Mouse (Mus musculus) 416B (cell line): ENCODE measurements around the gene Dlgap3.

Experiments
- DNase-seq: peaks from one replicate; pipeline ENCODE4 v3.0.0; 2011; ENCODE audit warnings: low read depth

Gene Dlgap3

DNA sequence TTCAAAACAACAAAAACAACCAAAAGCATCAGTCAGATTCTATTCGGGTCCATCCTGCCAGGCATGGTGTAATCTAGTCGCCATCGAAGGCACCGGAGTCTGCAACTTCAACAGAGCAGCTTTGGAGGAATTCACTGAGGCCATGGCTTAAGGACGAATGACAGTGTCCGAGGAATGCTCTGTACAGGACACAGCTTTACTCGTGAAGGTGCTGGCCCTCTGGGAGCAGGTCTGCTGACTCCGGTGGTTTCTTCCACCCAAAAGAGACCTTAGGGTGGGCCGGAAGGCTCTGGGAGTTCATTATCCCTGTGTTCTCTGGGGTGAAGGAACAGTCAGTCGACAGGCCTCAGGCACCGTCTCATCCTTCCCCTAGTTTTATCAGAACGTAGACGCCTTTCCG, 92.6 kb downstream of the Dlgap3 start:
- no peak for DNase-seq

DNA sequence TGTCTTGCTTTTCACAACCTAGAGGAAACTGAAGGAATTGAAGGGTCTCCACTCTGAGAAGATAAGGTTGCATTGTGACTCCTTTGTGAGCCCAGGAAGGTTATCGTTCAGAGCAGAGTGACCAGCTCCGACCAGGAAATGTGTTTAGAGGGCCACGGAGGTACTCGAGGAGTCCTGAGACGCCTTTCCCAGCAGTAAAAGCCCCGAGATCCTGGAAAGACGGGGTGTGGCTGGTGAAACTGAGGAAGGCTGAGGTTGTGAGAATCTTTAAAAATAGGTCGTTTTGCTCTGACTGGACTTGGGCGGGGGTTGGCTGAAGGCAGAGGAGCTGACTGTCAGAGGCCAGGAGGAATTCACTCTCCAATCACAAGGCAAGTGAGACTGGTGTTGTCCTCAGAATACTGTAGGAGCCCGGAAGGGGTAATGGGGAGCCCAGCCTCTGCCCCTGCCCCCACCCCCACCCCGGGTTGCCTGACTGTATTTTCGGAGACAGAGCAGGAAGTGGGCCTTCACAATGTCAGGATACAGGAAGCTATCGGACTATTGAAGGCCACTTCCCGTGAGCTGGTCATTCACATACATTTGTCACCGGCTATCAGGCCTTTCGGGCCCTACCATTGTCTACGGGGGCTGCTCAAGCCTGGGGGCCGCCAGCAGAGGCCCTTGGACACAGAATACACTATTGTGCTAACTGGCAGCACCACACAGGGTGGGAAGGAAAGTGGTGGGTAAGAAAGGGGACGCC, 94.6 kb downstream of the Dlgap3 start:
- DNase-seq: peak; percentile 28

DNA sequence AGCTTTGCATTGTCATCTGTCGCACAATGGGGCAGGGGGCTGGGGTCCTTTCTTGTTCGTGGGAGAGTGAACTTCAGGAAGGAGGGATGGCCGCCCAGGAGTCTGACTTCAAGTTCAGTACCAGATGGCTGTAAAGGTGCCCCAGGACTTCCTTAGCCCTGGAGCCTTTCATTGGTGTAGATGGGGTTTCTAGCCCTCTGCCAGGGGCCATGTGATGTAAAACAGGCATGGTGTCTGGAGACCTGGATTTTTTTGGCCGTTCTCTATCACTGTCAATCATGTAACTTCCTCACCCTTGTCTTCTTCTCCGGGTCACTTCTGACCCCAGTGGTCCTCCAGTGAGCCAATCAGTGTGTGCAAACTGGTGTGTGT, 95.2 kb downstream of the Dlgap3 start:
- DNase-seq: no peak

DNA sequence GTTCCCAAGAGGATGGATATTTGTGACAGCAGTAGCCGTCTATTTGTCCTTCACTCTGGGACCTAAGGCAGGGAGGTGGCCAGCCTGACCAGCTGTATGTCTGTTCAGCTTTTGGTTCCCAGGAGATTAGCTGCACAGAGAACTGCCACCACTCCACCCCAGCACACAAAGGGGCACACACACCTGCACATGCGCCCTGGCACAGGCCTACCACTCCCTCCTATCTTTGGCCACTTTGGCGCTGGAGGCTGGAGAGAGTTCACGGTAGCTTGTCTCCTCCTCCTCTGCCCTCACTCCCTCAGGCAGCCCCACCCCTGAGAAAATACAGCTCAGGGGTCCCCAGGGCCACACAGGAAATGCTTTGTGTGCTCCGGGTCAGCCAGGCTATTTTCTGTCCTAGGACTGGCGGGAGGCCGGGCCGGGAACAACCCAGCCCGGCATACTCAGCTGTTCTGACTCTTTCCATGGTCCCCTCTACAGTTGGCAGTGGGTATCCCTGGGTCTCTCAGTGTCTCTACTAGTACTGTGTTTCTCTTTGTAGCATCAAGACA, 109.5 kb downstream of the Dlgap3 start:
- no peak for DNase-seq

DNA sequence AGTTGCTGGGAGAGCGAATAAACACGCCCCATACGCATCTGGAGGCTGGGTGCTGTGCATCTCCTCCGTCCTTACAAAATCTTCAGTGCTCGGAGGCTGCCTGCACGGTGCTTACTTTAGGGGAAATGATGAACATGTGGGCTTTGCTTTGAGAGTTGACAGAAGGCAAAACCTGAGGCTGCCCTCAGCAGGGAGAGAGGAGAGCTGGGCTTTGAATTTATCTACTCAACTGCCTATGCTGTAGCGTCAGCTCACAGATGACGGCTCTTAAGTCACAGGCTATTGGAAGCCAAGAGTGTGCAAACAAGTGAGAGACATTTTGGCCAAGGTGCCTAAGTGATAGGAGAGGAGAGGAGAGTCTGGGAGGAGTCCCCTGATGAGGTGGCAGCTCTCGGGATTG, 110.2 kb downstream of the Dlgap3 start:
- no peak for DNase-seq
